Mouse (Mus musculus) stomach, postnatal 0 days (tissue): ENCODE results near the gene Arhgap30.

Experiments used
- CTCF ChIP-seq: IDR thresholded peaks from 2 replicates; pipeline ENCODE4 v1.5.1; 2016; ENCODE audit warnings: antibody characterized with exemption, low read depth, mild to moderate bottlenecking, moderate library complexity
- EP300 ChIP-seq: optimal IDR thresholded peaks from 2 replicates; pipeline ENCODE3; 2016; ENCODE audit warnings: antibody characterized with exemption

DNA sequence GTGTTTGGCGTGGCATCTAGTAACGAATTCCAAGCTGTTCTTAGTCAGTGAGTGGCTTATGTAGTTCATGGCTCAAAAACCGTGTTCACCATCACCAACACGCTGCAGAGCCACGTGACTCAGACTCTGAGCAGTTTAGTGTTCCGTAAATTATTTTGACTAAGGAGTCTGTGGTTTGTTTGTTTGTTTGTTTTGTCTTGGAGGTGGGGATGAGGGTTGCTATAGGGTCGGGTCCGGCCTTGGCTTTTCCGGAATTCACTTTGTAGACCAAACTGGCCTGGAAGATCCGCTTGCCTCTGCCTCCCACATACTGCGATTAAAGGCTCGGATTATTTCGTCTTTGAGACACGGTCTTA lies 42.7 kb upstream of the Arhgap30 start:
- TF ChIP-seq CTCF (no peak), EP300 (no peak)
